Mouse (Mus musculus): ENCODE results near the gene Mthfd1l.

Gene Mthfd1l

DNA sequence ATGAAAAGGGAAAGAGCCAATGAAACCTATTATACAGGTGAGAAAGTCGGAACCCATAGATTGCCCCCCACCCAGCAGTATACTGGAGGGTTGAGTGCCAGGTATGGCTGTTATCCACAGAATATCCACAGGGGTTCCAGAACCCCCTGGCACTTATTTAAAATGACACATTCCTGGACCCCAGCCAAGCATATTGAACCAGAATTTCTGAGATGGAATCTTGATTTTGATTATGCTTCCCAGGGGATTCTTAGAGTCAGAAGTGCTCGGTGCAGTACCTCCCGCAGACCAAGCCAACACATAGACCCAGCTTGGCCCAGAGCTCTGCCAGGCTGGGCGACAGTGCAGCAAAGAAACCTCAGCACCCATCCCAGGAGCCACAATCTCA lies 3.7 kb downstream of the Mthfd1l start:
- DNase-seq (ENCODE audit: low read depth, low spot score), result no peak

DNA sequence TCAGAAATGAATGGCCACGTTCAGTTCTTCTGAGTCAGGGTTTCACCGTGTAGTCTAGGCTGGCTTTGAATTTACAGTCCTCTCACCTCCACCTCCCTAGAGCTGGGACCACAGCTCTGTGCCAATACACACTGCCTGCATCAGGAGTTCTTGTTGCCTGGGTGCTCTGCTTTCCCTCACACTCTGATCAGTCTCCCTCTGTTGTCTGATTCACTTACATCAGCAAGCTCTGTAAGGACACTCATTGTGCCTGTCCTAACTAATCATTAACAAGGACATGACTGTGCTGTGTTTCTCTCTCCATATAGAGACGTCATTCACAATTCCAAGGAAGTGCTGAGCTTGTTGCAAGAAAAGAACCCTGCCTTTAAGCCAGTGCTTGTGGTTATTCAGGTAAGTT lies 5.4 kb downstream of the Mthfd1l start:
- no peak for DNase-seq (ENCODE audit: low read depth, low spot score)

DNA sequence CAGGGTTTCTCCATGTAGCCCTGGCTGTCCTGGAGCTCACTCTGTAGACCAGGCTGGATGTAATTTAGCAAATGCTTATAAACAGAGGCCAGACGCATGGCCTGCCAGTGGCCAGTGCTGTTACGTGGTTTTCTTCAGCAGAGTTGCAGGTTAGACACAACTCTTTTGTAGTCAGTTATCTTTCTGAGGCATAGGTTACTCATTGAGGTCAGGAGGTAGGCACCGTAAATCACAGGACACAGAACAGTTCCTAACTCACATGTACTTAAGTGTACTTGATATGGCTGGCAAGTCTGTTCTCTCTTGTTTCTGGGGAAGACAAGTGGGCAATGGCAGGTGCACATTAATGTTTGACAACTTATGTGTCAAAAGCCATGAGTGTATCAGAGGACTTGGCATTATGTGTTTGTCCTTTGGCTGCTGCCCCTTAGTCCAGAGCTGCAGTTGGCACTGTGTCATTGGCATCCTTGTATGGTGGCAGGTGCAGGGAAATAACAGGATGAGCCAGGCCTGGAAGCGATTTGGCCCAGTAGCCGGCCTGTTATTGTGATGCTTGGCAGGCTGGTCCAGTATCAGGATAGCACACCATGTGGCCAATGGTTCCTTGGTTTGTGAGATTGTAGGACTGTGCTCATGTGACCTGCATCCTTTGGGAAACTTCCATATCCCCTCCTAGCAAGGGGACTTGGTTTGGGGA lies 6.0 kb downstream of the Mthfd1l start:
- DNase-seq (ENCODE audit: low read depth, low spot score), result no peak

DNA sequence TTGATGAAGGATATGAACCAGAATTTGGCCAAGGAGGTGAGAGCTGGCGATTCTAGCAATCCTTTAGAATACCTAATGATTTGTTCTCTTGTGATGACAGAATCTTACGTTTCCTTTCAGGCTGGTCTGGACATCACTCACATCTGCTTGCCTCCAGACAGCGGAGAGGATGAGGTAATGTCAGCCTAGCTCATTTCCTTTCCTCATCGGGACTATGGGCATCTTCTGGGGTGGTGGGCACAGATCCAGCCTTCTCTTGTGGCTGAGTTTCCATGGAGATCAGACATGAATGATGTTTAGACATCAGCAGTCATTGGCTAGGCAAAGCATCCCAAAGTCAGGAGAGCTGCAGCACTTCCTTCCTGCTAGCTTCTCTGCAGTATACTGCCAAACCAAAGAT lies 7.3 kb downstream of the Mthfd1l start:
- DNase-seq (ENCODE audit: low read depth, low spot score), result no peak

DNA sequence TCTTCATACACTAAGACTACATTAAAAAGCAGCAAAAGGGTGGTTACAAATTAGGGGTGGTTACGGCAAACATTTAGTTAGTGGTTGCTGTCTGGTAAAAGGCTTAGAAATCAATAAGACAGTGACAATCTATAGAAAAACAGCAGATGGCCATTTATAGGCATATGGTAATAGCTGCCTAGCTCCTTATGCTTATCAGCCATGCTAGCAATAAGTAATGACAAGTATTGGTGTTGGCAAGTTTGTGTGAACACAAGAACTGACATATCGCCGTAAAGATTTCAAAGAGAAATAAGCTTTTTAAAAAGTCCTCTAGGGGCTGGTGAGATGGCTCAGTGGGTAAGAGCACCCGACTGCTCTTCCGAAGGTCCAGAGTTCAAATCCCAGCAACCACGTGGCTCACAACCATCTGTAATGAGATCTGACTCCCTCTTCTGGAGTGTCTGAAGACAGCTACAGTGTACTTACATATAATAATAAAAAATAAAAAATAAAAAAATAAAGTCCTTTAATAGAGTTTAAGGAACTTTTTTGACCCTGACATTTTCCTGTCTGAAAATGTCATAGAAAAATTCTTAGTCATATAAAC lies 17.5 kb downstream of the Mthfd1l start:
- no peak for DNase-seq (ENCODE audit: low read depth, low spot score)

GRCm38 (mm10) chr10:3993365-3994102 lies 20.6 kb downstream of the Mthfd1l start:
- no peak for DNase-seq (ENCODE audit: low read depth, low spot score)

GRCm38 (mm10) chr10:3995277-3995676 lies 22.4 kb downstream of the Mthfd1l start:
- no peak for DNase-seq (ENCODE audit: low read depth, low spot score)

GRCm38 (mm10) chr10:3996170-3996876 lies 23.4 kb downstream of the Mthfd1l start:
- DNase-seq (ENCODE audit: low read depth, low spot score), result peak; percentile 57

- no peak for DNase-seq (ENCODE audit: low read depth, low spot score)
Observed at GRCm38 (mm10) chr10:3997851-3998426, 25.0 kb downstream of the Mthfd1l start.

DNA sequence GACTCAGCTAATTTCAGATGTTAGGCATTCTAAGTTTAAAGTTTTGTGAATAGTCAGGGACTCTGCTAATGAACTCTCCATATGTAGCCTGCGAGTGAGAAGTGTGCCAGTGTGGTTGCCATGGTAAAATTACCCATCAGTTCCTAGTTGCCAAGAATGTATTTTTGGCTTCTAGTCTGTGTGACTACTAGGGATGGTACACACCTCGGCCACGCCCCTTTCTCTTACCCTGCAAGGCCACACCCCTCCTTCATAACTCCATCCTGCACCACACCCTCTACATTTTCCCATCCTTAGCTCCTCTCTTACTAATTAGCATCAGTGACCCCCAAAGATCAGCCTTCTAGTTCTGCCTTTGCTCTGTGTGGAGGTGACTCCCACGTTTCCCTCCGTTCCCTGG lies 29.8 kb downstream of the Mthfd1l start:
- no peak for DNase-seq (ENCODE audit: low read depth, low spot score)

- no peak for DNase-seq (ENCODE audit: low read depth, low spot score)
Observed at GRCm38 (mm10) chr10:4005191-4005590, 32.3 kb downstream of the Mthfd1l start.

DNA sequence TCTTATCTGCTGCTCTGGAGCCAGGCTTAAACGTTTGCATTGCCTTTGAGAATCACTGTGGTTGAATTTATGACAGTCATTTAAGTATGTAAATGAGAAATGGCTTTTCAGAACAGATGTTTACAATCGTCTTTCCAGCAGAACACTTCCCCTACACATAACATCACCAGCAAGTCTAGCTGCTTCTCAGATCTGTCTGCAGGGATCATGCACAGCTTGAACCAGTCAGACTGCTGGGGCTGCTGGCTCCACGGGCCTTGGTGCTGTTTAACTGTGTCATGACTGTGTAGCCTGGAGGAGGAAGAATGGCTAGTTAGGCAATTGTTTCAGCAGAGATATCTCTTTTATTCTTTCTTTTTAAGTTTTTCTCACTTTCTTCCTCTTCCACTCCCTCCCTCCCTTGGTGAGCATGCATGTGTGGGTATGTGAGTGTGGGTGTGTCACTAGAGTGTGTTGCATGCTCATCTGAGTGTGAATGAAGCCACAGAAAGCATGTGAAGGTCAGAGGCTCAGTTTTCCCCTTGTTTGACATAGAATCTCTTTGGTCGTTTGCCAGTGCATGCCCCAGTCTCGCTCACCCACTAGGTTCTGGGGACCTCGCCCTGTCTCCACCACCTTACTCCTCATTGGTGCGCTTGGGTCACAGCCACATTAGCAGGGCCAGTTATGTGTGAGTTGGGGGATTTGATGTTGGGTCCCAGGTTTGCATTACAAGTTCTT lies 33.5 kb downstream of the Mthfd1l start:
- DNase-seq (ENCODE audit: low read depth, low spot score), result no peak

DNA sequence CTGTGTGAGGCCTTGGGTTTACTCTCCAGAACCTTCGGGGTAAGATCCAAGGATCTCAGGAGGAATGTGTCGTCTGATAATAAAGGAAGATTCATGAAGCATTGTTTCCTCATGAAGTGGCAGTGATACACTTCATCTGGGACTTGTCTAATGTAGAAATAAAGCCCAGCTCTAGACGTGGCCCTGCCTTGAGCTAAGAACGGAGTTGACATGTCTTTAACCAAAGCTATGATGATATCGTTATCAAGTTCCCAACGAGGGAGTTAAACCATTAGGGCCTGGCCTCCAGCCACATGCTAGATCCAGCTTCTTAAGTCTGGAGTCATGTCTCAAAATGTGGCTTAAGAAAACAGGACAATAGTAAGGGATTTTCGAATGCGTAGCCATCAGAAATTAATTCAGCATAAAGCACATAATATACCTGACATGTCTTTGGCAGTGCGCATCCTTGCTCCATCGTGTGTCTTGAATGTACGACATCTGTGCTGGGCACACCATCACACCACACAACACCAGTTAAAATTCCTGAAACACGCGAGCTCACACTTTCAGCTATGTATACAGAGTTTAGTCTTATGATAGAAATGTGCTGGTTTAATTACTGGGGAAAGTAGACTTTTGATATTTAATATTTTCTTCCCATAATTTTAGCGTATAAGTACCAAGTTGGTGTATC lies 49.8 kb downstream of the Mthfd1l start:
- no peak for DNase-seq (ENCODE audit: low read depth, low spot score)

- DNase-seq (ENCODE audit: low read depth, low spot score), result no peak
Observed at GRCm38 (mm10) chr10:4026616-4027015, 53.7 kb downstream of the Mthfd1l start.

GRCm38 (mm10) chr10:4027466-4027865 lies 54.5 kb downstream of the Mthfd1l start:
- no peak for DNase-seq (ENCODE audit: low read depth, low spot score)

DNA sequence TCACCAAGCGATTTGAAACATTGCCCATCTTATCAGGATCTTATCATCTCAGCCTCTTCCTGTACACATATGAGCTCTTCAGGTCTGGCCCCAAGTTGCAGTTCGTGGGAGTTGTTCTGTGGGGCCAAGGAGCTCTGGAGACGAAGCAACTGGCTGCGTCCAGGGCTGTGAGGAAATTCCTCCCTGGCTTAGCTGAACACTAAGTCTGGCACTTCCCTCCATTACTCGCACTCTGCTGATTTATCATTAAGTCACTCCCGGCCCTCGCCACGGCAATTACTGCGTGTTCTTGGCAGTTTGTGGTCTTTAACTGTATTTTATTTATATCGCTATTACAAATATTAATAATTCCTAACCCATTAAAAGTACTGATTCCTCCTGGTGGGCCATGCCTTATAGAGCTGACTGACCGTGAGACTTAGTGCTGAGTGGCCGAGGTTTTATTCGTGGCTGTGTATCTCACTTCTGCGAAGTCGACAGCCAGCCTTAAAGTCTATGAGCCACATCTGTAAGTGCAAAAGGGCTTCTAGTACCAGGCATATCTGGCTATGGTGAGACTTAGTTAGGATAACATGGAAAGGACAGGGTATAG lies 56.0 kb downstream of the Mthfd1l start:
- DNase-seq (ENCODE audit: low read depth, low spot score), result no peak

- no peak for DNase-seq (ENCODE audit: low read depth, low spot score)
Observed at GRCm38 (mm10) chr10:4033761-4034160, 60.8 kb downstream of the Mthfd1l start.

DNA sequence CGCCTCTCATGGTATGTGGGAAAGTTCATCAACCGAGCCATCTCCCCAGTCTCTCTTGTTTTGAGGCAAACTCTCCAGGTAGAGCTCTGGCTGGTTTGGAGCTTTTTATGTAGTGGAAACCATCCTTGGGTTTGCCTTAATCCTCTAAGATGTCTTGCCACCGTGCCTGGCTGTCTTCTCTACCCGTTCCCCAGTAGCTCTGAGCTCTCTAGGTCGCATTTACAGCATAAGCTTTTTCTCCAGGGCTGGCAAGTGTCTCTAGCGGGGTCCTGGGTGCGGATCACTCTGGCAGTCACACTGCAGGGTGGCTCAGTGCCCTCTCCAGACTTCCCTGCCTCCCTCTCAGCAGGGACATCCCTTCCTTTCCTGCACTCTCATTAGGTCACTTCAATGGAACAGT lies 63.6 kb downstream of the Mthfd1l start:
- DNase-seq (ENCODE audit: low read depth, low spot score), result no peak

GRCm38 (mm10) chr10:4037066-4037465 lies 64.1 kb downstream of the Mthfd1l start:
- no peak for DNase-seq (ENCODE audit: low read depth, low spot score)

GRCm38 (mm10) chr10:4038576-4038975 lies 65.7 kb downstream of the Mthfd1l start:
- no peak for DNase-seq (ENCODE audit: low read depth, low spot score)
